Mouse (Mus musculus) thymus, postnatal 25 days (tissue): ENCODE results near the gene Slc25a45.
"Not testable (repeated sequence)": the region's sequence is repeated elsewhere in the genome, so short reads cannot be mapped to it uniquely, and the experiment has no call there.

Source experiments
- DNase-seq: peaks from one replicate; pipeline ENCODE4 v3.0.0; 2022

Slc25a45 gene

GRCm38 (mm10) chr19:5862335-5863085, 15.1 kb upstream of the Slc25a45 start:
- no peak for DNase-seq

GRCm38 (mm10) chr19:5863776-5864175, 13.8 kb upstream of the Slc25a45 start:
- DNase-seq, result no peak

DNA sequence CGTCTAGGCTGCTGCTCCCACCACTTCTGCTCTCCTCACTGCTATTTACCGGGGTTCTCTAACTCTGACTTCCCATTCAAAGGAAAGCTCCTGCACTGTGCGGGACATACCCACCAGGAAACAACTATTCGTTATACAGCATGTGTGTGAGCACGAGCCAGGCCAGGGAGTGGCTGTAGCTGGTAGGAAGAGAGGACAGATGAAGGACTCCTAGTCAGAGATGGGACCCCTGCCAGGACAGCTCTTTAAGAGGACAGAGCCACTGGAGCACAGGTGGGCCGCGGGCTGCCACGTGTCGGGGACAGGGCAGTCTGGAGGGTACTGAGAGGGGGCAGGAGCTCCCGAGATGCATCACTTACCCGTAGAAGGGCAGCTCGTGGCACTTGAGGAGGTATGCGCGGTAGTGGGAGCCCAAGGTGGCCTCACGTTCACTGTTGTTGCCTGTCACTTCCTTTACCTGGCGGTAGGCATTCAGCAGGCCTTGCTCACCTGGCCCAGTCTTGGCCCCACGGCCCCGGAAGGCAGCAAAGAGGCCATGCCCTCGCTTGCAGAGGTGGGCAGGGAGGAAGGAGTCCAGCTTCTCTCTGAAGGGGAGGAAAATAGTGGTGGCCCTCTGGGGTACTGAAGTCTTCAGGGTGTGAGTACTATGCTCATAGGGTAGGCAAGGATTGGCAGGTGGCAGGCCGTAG, 12.8 kb upstream of the Slc25a45 start:
- DNase-seq, result no peak

- no peak for DNase-seq
These were observed 9.5 kb upstream of the Slc25a45 start for GRCm38 (mm10) chr19:5868096-5868495.

DNA sequence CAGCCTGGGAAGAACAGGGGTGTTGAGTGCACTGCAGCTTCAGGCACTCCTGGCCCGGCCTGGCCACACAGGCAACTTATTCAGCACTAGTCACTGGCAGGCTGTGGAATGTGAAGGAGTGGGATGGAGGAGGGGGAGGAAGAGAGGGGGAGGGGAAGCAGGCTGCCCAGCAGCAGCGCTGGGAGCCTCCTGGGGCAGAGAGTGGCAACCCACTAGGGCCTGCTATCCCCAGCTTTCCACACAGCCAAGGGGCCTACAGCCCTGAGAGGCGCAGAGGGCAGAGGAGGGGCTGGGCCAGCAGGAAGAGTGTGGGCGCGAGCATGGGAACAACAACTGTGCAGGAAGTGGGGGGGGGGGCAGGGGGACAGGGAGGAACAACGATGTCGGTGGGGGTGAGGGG, 6.3 kb upstream of the Slc25a45 start:
- DNase-seq, result peak; percentile 75

GRCm38 (mm10) chr19:5871683-5872082, 5.9 kb upstream of the Slc25a45 start:
- DNase-seq, result no peak

GRCm38 (mm10) chr19:5872528-5872927, 5.1 kb upstream of the Slc25a45 start:
- peak; percentile 47 for DNase-seq

- peak; percentile 46 for DNase-seq
These were observed 4.6 kb upstream of the Slc25a45 start for GRCm38 (mm10) chr19:5872931-5873556.

DNA sequence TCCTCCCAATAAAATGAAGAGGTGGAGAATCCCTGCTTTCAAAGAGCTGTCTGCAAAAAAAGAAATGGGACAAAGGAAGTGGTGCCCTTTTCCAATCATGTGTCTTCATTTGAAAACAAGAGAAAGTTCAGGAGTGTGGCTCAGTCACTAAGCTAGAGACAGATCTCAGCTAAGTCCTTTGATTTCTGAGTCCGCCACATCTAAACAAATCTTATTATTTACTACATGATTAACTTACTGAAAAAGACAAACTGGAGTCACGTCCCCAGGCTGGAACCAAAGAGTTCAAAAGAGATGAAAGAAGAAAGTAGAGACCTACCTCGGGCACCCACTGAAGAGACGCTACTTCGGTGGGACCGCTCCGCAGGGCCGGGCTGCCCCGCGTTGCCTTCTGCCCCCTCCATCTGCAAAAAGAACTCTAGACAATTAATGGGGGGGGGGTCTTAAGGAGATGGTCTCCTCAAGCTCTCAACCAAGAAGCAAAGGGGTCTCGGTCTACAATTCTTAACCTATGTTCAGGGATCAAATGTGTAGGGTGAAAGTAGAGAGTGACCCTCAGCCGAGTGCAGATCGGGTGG, 3.1 kb upstream of the Slc25a45 start:
- DNase-seq, result no peak

DNA sequence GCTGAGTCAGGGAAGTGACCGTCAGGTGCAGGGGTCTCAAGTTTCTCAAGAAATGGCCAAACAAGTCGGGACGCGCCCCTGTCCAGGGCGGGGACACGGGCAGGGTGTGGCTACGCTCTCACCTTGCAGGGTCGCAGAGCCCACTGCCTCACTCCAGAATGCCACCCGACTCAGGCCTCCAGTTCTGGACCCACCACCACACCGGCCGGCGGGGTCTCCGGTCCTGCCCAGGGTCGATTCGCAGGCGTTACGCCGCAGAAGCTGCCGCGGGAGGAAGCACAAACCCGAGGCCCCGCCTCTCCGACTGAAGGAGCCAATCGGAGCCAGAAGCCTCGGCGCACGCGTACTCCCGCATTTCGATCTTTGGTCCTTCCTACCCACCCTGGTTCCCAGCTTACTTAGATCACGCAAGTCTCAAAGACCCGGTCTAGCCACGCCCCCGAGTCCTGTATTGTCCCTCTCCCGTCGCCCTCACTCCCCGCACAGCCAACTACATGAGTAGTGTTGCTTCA, 2.6 kb upstream of the Slc25a45 start, which contains the start of gene Frmd8:
TSS of gene Frmd8 (minus strand) at position 306 of the 512 bp plus-strand sequence.
- peak; percentile 95 for DNase-seq

DNA sequence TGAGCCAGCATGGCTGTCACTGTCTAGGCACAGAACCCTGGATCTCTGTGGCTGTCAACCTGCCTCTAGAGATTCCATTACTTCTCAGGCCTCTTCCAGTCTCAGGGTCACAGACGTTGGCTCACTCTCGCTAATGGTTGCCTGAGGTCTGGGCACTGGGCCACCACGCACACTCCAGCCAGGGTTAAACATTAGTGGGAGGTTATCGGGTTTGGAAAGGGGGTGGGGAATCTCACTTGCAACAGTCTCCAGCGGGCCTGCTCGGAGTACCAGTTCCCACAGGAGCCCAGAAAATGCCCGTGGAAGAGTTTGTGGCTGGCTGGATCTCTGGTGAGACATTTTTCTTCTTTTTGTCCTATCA, 734 bp downstream of the Slc25a45 start:
- DNase-seq, result no peak

GRCm38 (mm10) chr19:5878916-5879315, 1.3 kb downstream of the Slc25a45 start:
- DNase-seq, result no peak

GRCm38 (mm10) chr19:5879735-5880134, 2.1 kb downstream of the Slc25a45 start:
- no peak for DNase-seq

DNA sequence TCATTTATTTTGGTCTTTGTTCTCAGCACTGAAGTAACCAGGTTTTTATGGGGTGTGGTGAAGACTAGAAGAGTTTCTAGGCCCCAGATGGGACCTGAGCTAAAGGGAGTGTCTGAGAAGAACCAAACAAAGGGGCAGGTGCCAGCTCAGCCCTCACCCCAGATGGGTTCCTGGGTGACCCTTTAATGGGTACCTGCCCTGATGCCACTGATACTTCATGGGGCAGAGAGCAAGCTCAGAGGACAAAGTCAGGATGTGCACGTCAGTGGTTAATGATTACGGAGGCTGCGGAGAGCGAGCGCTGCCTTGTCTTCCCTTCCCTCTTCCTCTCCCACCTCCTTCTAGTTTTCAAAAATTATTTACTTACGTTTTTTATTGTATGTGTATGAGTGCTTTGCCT, 3.5 kb downstream of the Slc25a45 start:
- DNase-seq, result no peak

- not testable (repeated sequence) for DNase-seq
These were observed 4.5 kb downstream of the Slc25a45 start for GRCm38 (mm10) chr19:5882079-5882478.

DNA sequence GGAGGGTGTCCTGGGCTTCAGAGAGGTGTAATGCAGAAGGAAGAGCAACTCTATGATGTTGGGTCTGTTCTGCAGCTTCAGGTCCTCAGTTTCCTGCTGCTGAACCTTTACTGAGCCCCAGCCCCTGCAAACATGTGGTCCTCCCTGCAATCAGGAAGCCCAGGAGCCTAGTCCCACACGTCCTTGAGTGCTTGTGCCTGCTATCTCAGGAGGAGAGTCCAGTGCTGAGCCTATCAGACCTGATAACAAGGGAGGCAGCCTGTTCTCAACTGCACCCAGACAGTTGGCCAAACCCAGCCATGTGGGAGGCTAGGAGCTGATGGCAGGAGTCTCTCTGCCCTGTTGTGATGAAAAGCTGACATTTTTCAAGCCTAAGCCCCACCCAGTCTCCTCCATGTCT, 6.3 kb downstream of the Slc25a45 start:
- no peak for DNase-seq

DNA sequence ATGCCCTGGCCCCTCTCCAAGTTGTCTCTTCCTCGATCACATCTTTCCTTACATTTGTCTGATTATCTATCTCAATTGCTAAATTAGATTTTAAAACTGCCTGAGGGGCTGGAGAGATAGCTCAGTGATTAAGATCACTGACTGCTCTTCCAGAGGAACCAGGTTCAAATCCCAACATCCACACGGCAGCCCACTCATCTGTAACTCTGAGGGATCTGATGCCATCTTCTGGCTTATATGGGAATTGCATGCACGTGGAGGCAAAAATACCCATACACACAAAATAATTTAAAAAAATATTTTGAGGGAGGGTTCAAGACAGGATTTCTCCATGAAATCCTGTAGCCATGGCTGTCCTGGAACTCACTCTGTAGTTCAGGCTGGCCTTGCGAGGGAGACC, 8.2 kb downstream of the Slc25a45 start:
- no peak for DNase-seq

DNA sequence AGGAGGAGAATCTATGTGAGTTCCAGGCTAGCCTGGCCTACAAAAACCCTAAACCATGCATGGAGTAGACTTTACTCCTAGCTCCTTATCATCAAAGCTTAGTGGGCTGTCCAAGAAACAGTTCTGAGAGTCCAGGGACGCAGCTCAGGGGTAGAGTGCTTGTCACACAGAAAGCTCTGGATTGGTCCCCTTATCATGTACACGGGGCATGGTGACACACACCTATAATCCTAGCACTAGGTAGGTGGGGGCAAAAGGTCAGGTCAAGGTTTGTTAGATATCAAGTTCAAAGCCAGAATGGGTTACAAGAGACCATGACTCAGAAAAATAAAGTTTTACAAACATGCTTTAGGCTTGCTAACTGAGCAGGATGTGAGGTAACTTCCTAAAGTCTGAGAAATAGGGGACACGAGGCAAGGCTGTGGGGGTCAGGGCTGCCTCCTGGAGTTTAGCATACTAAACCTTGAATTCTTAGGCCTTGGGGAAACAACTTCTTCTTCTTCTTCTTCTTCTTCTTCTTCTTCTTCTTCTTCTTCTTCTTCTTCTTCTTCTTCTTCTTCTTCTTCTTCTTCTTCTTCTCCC, 9.7 kb downstream of the Slc25a45 start:
- DNase-seq, result no peak

- DNase-seq, result no peak
These were observed 11.6 kb downstream of the Slc25a45 start for GRCm38 (mm10) chr19:5889211-5889610.

DNA sequence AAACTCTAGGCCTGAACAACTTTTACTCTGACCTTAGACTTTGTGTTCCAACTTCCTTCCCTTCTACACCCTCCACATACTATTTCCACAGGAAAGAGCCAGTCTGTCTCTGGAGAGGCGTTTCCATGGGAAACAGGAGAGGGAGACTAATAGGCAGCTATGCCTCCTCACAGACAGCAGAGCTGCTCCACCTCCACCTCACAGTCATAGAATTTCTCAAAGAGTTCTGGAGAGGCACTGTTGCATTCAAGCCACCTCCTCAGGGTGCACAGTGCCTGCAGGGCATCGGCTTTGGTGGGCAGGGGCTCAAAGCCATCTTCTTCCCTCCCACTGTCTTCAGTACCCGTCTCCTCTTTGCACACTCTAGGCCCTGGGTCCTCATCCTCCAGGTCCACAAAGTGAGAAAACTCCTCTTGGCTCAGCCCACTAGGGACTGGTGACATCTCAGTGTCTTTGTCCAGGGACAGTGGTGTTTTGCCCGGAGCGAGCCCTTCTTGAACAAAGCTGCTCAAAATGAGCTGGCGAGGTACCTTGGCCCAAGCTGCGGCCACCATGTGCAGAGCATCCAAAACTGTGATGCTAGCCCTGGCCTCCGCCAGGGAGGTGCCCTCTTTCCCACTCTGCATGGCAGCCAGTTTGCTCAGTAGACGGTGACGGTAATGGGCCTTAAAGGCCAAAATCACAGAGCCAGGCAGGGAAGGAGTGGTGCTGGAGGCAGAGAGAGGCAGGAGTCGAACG, 14.1 kb downstream of the Slc25a45 start:
- no peak for DNase-seq

DNA sequence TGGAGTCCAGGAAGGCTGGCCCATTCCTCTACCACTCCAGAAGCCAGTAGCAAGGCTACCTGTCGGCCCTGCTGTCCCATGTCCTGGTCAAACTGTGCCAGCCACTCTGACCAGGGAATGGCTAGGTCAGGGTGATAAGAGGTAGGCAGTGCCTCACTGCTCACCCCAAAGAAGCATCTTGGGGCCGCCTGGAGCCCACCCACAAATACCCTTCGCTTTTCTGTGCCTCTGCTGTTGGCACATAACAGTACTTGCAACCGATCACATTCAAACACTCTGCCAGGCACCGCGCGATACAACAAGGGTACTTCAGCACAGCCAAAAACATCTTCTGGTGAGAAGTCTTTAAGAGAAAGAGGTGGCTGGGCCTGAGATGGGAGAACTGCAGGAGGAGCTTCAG, 14.7 kb downstream of the Slc25a45 start:
- no peak for DNase-seq

DNA sequence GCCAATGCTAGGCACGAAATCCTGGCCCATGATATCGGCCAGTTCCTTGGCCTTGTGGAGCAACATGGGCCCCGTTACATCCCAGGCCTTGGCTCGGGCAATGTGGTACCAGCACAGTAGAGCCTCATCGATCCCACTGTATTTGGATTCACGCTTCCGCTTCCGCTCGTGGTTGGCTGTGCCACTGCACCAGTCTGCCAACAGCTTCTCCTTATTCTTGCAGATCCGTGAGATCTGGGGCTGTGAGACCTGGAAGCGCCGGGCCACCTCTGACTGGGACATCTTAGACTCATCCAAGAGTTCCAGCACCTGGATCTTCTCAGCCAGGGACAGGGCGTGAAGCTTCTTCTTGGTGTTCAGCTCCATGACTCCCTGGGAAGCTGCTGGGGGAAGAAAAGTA, 15.1 kb downstream of the Slc25a45 start:
- DNase-seq, result no peak
